Mouse (Mus musculus): ENCODE data around the gene Rd3. TPM values are rescaled to one million over a fixed set of nuclear protein-coding genes. Genes with fewer than 3 reads are reported as not detected.

Gene Rd3
- total and polyA plus RNA-seq, 3 experiments = not detected

DNA sequence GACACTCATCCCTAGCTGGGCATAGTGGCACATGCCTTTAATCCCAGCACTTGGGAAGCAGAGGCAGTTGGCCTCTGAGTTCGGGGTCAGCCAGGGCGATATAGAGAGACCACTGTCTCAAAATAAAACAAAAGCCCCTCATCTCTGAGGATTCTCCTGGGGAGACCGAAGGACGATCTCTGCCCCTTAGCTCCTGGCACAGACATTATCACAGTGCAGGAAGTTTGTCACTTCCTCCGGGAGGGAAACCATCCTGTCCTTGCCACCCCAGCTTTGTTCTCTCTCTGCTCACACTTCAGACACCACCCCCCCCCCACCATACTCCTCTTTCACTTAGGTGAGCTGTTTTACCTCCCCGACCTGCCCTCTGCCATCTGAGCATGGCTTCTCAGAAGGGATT, 33.5 kb upstream of the Rd3 start:
- Histone ChIP-seq H3K9me3 (replicated peaks; ENCODE audit: insufficient read depth, low read length) (no peaks in the 10 kb centered on the region), H3K4me1 (ENCODE audit: control insufficient read depth in 1 of 2, insufficient read depth in 2 of 2, low read length in 2 of 2) (no peaks in the 10 kb centered on the region; a peak in 1 of 4 replicates), H3K79me2 (ENCODE audit: control insufficient read depth, insufficient read depth, low read length, poor library complexity) (no peaks in the 10 kb centered on the region), H3K36me3 (ENCODE audit: control insufficient read depth in 1 of 2, insufficient read depth in 2 of 2, low read length in 2 of 2) (no peaks in the 10 kb centered on the region), H3K9ac (ENCODE audit: control insufficient read depth, low read depth, low read length, poor library complexity, severe bottlenecking) (no peak overlapping the region), H3K4me3 (ENCODE audit: control insufficient read depth in 1 of 2, insufficient read depth in 1 of 2, low read depth in 2 of 2, low read length in 2 of 2) (no peak overlapping the region), H3K27me3 (ENCODE audit: control insufficient read depth in 1 of 2, insufficient read depth in 2 of 2, low read length in 2 of 2) (peaks cover 13 to 17% of the 10 kb centered on the region in 2 experiments), H3K27ac (ENCODE audit: control insufficient read depth, low read depth, low read length) (no peak overlapping the region)
- DNase-seq (ENCODE audit: low read depth, low spot score) = no peak
- TF ChIP-seq USF1 (IDR thresholded peaks at IDR 0.05; ENCODE audit: low read depth, low read length) (no peak), USF2 (IDR thresholded peaks at IDR 0.05; ENCODE audit: borderline replicate concordance in 1 of 2, insufficient read depth in 1 of 2, low read depth in 1 of 2, low read length in 2 of 2) (no peak), RAD21 (IDR thresholded peaks at IDR 0.05; ENCODE audit: low read depth, low read length) (no peak), ZNF384 (IDR thresholded peaks at IDR 0.05; ENCODE audit: low read depth, low read length) (no peak), ZC3H11A (IDR thresholded peaks at IDR 0.05; ENCODE audit: low read depth, low read length) (no peak), KAT2A (conservative IDR thresholded peaks at IDR 0.05; ENCODE audit: low read depth, low read length) (no peak), NELFE (IDR thresholded peaks at IDR 0.05; ENCODE audit: low read depth, low read length) (no peak), RCOR1 (IDR thresholded peaks at IDR 0.05; ENCODE audit: low read depth, low read length) (no peak), EP300 (IDR thresholded peaks at IDR 0.05; ENCODE audit: low read depth in 1 of 2, low read length in 2 of 2) (no peak), ZMIZ1 (IDR thresholded peaks at IDR 0.05; ENCODE audit: low read depth, low read length) (no peak), CTCF (IDR thresholded peaks at IDR 0.05 in 2 of 3, conservative IDR thresholded peaks at IDR 0.05 in 1 of 3; ENCODE audit: control insufficient read depth in 1 of 3, insufficient read depth in 1 of 3, low read depth in 2 of 3, low read length in 3 of 3, poor library complexity in 1 of 3, severe bottlenecking in 1 of 3) (no peak), TCF12 (IDR thresholded peaks at IDR 0.05; ENCODE audit: low read depth, low read length) (no peak), GATA1 (IDR thresholded peaks at IDR 0.05; ENCODE audit: low read depth, low read length) (no peak), SMC3 (IDR thresholded peaks at IDR 0.05; ENCODE audit: low read depth, low read length) (no peak), POLR2AphosphoS2 (IDR thresholded peaks at IDR 0.05; ENCODE audit: low read length) (no peak)

DNA sequence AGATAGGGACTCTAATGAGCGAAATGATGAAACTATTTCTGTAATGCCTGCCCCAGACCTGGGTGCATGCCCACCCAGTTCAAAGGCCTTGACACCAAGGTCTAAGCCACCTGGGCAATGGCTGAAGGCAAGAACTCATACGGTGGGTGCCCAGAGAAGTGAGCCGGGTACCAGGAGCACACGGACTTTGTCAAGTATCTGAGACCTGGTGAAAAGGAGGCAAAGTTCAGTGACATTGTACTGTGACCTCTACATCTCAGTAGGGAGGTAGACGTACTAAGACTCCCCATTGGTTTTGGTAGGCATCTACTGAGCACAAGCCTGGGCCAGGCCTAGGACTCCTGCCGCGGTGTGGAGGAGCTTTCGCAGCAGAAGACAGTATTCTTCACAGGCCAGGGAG, 31.8 kb upstream of the Rd3 start:
- no peak for TF ChIP-seq ZC3H11A (IDR thresholded peaks at IDR 0.05; ENCODE audit: low read depth, low read length)
- TF ChIP-seq CHD2 (IDR thresholded peaks at IDR 0.05; ENCODE audit: low read length) = no peak
- TF ChIP-seq JUND (IDR thresholded peaks at IDR 0.05; ENCODE audit: low read depth, low read length) = no peak
- Histone ChIP-seq H3K36me3 (ENCODE audit: control insufficient read depth in 1 of 2, insufficient read depth in 2 of 2, low read length in 2 of 2) (no peaks in the 10 kb centered on the region), H3K27me3 (ENCODE audit: control insufficient read depth in 1 of 2, insufficient read depth in 2 of 2, low read length in 2 of 2) (peaks cover 13 to 18% of the 10 kb centered on the region in 2 experiments), H3K4me3 (ENCODE audit: control insufficient read depth in 1 of 2, insufficient read depth in 1 of 2, low read depth in 2 of 2, low read length in 2 of 2) (no peak overlapping the region), H3K27ac (ENCODE audit: control insufficient read depth, low read depth, low read length) (no peak overlapping the region), H3K9ac (ENCODE audit: control insufficient read depth, low read depth, low read length, poor library complexity, severe bottlenecking) (no peak overlapping the region), H3K79me2 (ENCODE audit: control insufficient read depth, insufficient read depth, low read length, poor library complexity) (no peaks in the 10 kb centered on the region), H3K9me3 (replicated peaks; ENCODE audit: insufficient read depth, low read length) (no peaks in the 10 kb centered on the region), H3K4me1 (ENCODE audit: control insufficient read depth in 1 of 2, insufficient read depth in 2 of 2, low read length in 2 of 2) (no peaks in the 10 kb centered on the region; a peak in 1 of 4 replicates)
- DNase-seq (ENCODE audit: low read depth, low spot score) = no peak

All from MEL (cell line).